Mouse (Mus musculus) midbrain, embryonic 15.5 days (tissue): ENCODE results near the gene Gpr89. TPM values are rescaled to one million over a fixed set of nuclear protein-coding genes. Genes with fewer than 3 reads are reported as not detected.

Source experiments
- ATAC-seq: fragments of 200-750 bp; cut with Nextera tagmentation; replicated peaks from 2 replicates; pipeline ENCODE4 v1.8.0; 2017; ENCODE audit warnings: moderate TSS enrichment
- H3K27ac ChIP-seq: fragments of 300-500 bp; sonication (generic); 2 replicates; pipeline ENCODE4 v1.5.1; 2015; ENCODE audit warnings: mild to moderate bottlenecking, inconsistent platforms
- H3K27me3 ChIP-seq: fragments of 300-500 bp; sonication (generic); replicated peaks from 2 replicates; pipeline ENCODE4 v1.6.1; 2015; ENCODE audit warnings: inconsistent platforms
- H3K36me3 ChIP-seq: fragments of 300-500 bp; sonication (generic); replicated peaks from 2 replicates; pipeline ENCODE4 v1.6.1; 2015; ENCODE audit warnings: inconsistent platforms
- H3K4me1 ChIP-seq: fragments of 300-500 bp; sonication (generic); 2 replicates; pipeline ENCODE4 v1.6.1; 2015; ENCODE audit warnings: inconsistent platforms
- H3K4me2 ChIP-seq: fragments of 300-500 bp; sonication (generic); 2 replicates; pipeline ENCODE4 v1.6.1; 2015; ENCODE audit warnings: inconsistent platforms, mild to moderate bottlenecking, moderate library complexity
- H3K4me3 ChIP-seq: fragments of 300-500 bp; sonication (generic); 2 replicates; pipeline ENCODE4 v1.5.1; 2015; ENCODE audit warnings: mild to moderate bottlenecking, inconsistent platforms
- H3K9ac ChIP-seq: fragments of 300-500 bp; sonication (generic); 2 replicates; pipeline ENCODE4 v1.6.1; 2015; ENCODE audit warnings: mild to moderate bottlenecking, inconsistent platforms
- H3K9me3 ChIP-seq: fragments of 300-500 bp; sonication (generic); 2 replicates; pipeline ENCODE4 v1.6.1; 2016; ENCODE audit warnings: inconsistent platforms
- WGBS: fragments of 180-500 bp; shearing (Covaris S2); methylation state at CpG from one replicate; pipeline ENCODE4 v1.1.7; 2015; ENCODE audit warnings: mixed read lengths; 5-methylcytosine and 5-hydroxymethylcytosine counted together
- polyA plus RNA-seq: library from polyadenylated mRNA; unstranded; fragments of >200 nt; fragmentation: Nextera tagmentation; extraction: Ambion mirVana; gene quantifications from 2 replicates; pipeline ENCODE4 v1.2.1, GENCODE M21; 2015

Gpr89 gene
- 37.6 and 40.5 TPM in 2 replicates for polyA plus RNA-seq

DNA sequence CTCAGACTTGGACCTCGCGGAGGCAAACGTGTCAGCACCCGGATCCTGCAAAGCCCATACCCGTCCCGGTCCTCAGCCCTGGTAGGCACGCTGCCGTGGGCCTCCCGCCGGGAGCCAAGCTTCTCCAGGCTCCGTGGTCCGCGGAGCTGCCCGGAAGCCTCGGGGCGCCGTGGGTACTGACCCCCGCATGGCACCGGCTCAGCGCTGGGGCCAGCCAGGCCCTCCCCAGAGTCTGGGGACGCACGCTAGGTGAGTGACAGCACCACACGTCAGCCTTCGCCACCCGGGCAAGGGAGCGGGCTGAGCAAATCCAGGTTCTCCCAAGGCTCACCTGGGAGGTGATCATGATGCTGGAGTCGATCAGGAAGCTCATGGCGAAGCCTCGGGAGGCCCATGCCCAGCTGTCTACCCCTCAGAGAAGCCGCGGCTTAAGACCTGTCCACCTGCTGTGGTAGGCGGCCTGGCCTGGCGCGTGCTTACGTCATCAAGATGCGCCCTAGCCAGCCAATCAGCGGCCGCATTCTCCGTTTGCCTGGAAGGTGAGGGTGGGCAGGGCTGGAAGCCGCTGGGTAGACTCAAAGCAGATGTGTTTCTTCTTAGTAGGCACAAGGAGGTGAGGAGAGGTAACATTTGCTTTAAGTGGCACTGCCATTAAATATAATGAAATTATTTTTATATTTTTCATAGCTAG lies at the start of gene Gpr89:
Gene Gpr89, minus strand, starts transcription at position 496 of the 691 bp plus-strand sequence.
- ATAC-seq: peak; percentile 98
- Histone ChIP-seq H3K4me2 (peak within 1 kb of the TSS; percentile 68), H3K27ac (peak within 1 kb of the TSS; percentile 76), H3K4me3 (peak within 1 kb of the TSS; percentile 99), H3K27me3 (peaks cover 11% of the 10 kb centered on the region; the same call in 1 of the 2 replicates), H3K36me3 (no peaks in the 10 kb centered on the region), H3K4me1 (peaks cover 11% of the 10 kb centered on the region), H3K9me3 (no peaks in the 10 kb centered on the region), H3K9ac (peak within 1 kb of the TSS; percentile 98)
- WGBS: 0% methylated on average over 40 of the region's 40 CpGs

DNA sequence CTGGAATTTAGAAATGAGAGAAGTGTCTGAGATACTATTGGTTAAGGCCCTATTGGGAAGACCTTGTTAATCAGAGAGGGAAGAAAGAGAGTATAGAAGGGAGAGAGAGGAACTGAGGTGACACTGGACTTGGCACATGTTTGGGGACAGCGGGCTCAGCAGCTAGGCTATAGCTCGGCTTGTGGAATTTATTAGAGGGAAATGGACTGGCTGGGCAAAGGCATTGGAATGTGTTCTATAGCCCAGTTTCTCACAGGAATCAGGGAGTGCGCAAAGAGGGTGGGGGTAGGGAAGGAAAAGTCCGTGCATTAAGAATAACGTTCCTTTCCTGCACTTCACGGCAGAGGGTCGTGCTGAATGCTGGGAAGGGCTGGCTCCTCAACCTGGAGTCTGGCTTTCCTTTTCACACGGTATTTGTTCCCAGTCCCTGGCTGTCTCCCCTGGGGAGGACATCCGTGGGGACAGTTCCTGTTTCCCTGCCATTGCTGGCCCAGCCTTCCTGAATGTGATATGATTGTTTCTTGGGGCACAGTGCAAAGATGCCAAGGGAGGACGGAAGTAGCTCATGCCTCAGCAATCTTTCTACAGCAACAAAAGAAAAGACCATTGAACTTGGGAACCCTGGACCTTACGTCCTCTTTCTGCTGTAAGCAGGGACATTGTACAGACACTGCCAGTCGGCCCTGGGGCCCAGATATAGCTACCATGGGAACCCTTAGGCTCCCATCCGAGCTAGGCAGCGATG lies 48.5 kb upstream of the Gpr89 start:
- H3K4me2 ChIP-seq: no peak overlapping the region
- 62% methylated on average over 14 of the region's 14 CpGs for WGBS
- ATAC-seq: no peak
- no peak overlapping the region for H3K27ac ChIP-seq
- no peak overlapping the region for H3K4me3 ChIP-seq
- H3K9me3 ChIP-seq: no peaks in the 10 kb centered on the region
- no peaks in the 10 kb centered on the region for H3K36me3 ChIP-seq
- no peak overlapping the region for H3K9ac ChIP-seq
- no peaks in the 10 kb centered on the region for H3K27me3 ChIP-seq
- H3K4me1 ChIP-seq: no peaks in the 10 kb centered on the region

GRCm38 (mm10) chr3:96942706-96943105 lies 37.6 kb upstream of the Gpr89 start:
- Histone ChIP-seq H3K27me3 (no peaks in the 10 kb centered on the region), H3K4me3 (no peak overlapping the region), H3K9ac (no peak overlapping the region), H3K27ac (no peak overlapping the region), H3K4me2 (no peak overlapping the region), H3K9me3 (no peaks in the 10 kb centered on the region), H3K4me1 (peaks cover 9% of the 10 kb centered on the region), H3K36me3 (no peaks in the 10 kb centered on the region)
- 92% methylated on average over 2 of the region's 2 CpGs for WGBS
- ATAC-seq: no peak

DNA sequence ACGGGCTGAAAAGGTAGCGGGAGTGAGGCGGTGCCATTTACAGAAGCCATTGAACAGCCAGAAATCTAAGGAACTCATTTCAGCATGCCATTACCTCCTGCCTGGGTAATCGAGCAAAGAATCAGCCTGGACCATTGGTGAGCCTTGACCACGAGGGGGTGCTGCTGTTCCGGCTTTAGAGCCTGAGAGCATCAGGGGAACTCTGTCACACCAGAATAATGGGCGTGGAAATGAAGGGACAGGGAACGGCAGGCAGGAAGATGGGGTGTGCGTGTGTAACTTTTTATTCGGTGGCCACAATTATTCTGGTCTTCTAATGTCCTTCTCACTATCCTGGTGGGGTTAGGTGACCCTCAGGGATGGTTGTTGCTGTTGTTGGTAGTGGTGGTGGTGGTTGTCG lies 33.6 kb upstream of the Gpr89 start:
- Histone ChIP-seq H3K27me3 (peaks cover 6% of the 10 kb centered on the region; the same call in 1 of the 2 replicates), H3K36me3 (no peaks in the 10 kb centered on the region), H3K9me3 (no peaks in the 10 kb centered on the region), H3K4me2 (peak overlapping the region; percentile 40), H3K9ac (no peak overlapping the region), H3K4me1 (peaks cover 16% of the 10 kb centered on the region), H3K4me3 (peak overlapping the region; percentile 19; the same call in 1 of the 2 replicates), H3K27ac (no peak overlapping the region)
- ATAC-seq: peak; percentile 80
- 5% methylated on average over 11 of the region's 11 CpGs for WGBS

DNA sequence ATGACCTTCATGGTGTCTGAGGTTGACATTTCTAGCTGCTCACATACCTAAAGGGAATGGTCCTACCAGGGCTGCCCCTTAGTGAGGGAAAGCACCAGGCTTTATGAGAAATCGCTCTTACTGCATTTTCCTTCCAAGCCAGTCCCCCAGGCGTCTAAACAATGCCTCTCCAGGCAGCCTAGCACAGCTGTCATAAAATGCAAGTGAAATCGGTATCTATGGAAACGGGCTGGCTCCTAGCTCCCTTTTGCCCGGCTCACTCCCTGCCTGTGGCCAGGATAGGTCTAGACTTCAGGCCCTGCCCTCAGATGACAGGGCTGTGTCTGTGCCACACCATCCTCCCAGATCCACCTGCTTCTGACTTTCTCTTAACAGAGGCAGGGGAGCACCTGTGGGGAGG lies 32.5 kb upstream of the Gpr89 start:
- peak; percentile 88 for ATAC-seq
- no peak overlapping the region for H3K9ac ChIP-seq
- peaks cover 16% of the 10 kb centered on the region for H3K4me1 ChIP-seq
- no peaks in the 10 kb centered on the region for H3K9me3 ChIP-seq
- WGBS: 9% methylated on average over 5 of the region's 5 CpGs
- H3K27ac ChIP-seq: peak overlapping the region; percentile 35; the same call in 1 of the 2 replicates
- H3K27me3 ChIP-seq: peaks cover 6% of the 10 kb centered on the region; the same call in 1 of the 2 replicates
- no peaks in the 10 kb centered on the region for H3K36me3 ChIP-seq
- H3K4me3 ChIP-seq: no peak overlapping the region
- H3K4me2 ChIP-seq: peak overlapping the region; percentile 9; the same call in 1 of the 2 replicates

- H3K9ac ChIP-seq: no peak overlapping the region
These were observed 31.1 kb upstream of the Gpr89 start for GRCm38 (mm10) chr3:96936241-96936640.

DNA sequence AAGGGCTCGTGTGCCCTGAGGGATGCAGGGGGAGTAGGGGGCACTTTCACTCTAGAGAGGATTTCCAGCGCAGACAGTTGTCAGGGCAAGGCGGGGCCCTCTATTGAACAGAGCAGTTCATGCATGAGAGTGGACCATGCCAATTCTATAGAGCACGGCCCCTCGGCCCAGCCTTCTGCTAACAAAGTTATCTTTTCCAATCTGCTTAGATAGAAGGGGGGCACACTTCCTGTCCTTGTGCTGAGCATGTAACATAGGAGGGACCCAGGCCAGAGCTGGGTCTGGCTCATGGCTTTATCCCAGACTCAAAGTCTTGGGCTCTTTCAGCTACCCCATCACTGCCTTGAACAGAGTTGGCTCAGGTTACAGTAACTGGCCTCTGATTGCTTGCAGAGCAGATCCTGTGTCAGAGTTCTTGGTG lies 26.1 kb upstream of the Gpr89 start:
- Histone ChIP-seq H3K4me1 (peaks cover 6% of the 10 kb centered on the region; the same call in 1 of the 2 replicates), H3K9ac (no peak overlapping the region), H3K9me3 (no peaks in the 10 kb centered on the region), H3K36me3 (no peaks in the 10 kb centered on the region), H3K4me3 (no peak overlapping the region), H3K4me2 (no peak overlapping the region), H3K27ac (no peak overlapping the region), H3K27me3 (peaks cover 6% of the 10 kb centered on the region; the same call in 1 of the 2 replicates)
- no peak for ATAC-seq
- 14% methylated on average over 5 of the region's 5 CpGs for WGBS

More at GRCm38 (mm10) chr3:96936241-96936640, 31.1 kb upstream of the Gpr89 start:
- Histone ChIP-seq H3K4me2 (no peak overlapping the region), H3K9me3 (no peaks in the 10 kb centered on the region), H3K27me3 (peaks cover 6% of the 10 kb centered on the region; the same call in 1 of the 2 replicates), H3K4me3 (no peak overlapping the region), H3K4me1 (peaks cover 17% of the 10 kb centered on the region), H3K36me3 (no peaks in the 10 kb centered on the region), H3K27ac (no peak overlapping the region)
- WGBS: 12% methylated on average over 6 of the region's 6 CpGs
- no peak for ATAC-seq

DNA sequence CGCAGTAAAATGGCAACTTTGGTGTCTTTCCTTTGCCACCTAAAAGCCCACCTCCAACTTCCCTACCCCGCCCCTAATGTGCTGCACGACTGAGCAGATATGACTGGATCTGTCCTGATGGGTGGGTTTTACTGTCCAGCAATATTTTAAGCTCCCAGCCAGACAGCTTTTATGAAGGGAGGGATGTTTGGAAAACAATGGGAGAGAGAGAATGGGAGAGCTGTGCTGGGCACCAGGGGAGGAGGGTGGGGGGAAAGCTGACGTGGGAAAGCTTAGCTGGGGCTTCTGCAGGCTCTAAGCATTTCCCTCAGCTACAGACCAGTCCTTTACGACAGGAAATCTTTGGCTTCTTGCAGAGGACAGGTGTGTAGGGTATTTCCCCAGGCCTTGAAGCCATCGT lies 20.8 kb upstream of the Gpr89 start, which contains the start of gene Gja8:
Gene Gja8, minus strand, starts transcription at position 101 of the 400 bp plus-strand sequence.
- ATAC-seq: no peak
- Histone ChIP-seq H3K27ac (no peak within 1 kb of the TSS), H3K9me3 (no peaks in the 10 kb centered on the region), H3K4me2 (no peak within 1 kb of the TSS), H3K4me3 (no peak within 1 kb of the TSS), H3K36me3 (no peaks in the 10 kb centered on the region), H3K9ac (no peak within 1 kb of the TSS), H3K4me1 (peaks cover 1% of the 10 kb centered on the region; the same call in 1 of the 2 replicates), H3K27me3 (no peaks in the 10 kb centered on the region)
- WGBS: 64% methylated on average over 6 of the region's 6 CpGs

- Histone ChIP-seq H3K4me3 (no peak overlapping the region), H3K9me3 (no peaks in the 10 kb centered on the region), H3K27me3 (no peaks in the 10 kb centered on the region), H3K27ac (no peak overlapping the region), H3K36me3 (no peaks in the 10 kb centered on the region), H3K4me1 (no peaks in the 10 kb centered on the region), H3K9ac (no peak overlapping the region), H3K4me2 (no peak overlapping the region)
- ATAC-seq: no peak
- 89% methylated on average over 4 of the region's 4 CpGs for WGBS
These were observed 19.5 kb upstream of the Gpr89 start for GRCm38 (mm10) chr3:96924631-96925030.

- no peaks in the 10 kb centered on the region for H3K27me3 ChIP-seq
- no peak overlapping the region for H3K4me3 ChIP-seq
- ATAC-seq: no peak
- H3K4me2 ChIP-seq: no peak overlapping the region
- no peaks in the 10 kb centered on the region for H3K4me1 ChIP-seq
- H3K9me3 ChIP-seq: no peaks in the 10 kb centered on the region
- no peak overlapping the region for H3K9ac ChIP-seq
- H3K27ac ChIP-seq: no peak overlapping the region
- H3K36me3 ChIP-seq: no peaks in the 10 kb centered on the region
- WGBS: 77% methylated on average over 7 of the region's 7 CpGs
These were observed 15.8 kb upstream of the Gpr89 start for GRCm38 (mm10) chr3:96920991-96921390.

DNA sequence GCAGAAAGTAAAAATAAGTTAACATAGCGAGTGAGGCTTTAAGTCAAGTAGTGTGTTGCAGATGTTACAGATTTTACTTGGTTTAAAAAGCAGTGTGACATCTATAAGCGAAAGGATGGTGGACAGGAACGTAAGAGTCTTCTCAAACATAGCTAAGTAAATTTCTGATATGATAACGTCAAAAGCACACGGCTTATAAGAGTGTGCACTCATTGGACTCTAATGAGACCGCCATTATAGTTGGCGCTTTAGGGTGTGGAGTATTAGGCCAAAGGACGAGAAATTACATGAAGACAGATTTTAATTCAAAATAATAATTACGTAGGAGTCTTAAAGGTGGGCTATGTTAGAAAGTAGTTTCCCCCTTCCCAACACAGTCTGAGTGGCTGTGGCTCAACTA lies 446 bp upstream of the Gpr89 start:
- peak; percentile 72 for ATAC-seq
- WGBS: 42% methylated on average over 9 of the region's 9 CpGs

DNA sequence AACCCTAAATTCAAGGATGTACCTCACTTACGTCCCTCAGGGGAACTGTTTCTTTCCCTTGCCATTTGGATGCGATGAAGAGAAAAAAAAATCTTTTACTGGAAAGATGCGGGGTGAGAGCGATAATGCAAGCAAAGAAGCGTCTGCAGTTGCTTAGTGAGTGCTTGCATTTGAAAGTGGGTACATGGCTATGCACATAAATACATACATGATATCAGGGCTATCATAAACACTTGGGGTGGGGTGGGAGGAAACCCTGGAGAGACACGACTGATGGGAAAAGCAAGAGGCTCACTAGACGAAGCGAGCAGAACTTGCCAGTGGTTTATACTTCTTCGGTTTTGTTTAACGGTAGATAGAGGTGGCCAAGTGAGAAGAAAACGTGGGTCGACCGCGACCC lies 753 bp downstream of the Gpr89 start, which contains the start of gene Gja5:
Gene Gja5, plus strand, starts transcription at position 301 of the 400 bp plus-strand sequence.
- ATAC-seq: 0 out of 2 replicates have a peak, but pooled peaks have one; percentile 1
- peak within 1 kb of the TSS; percentile 99 for H3K4me3 ChIP-seq
- 15% methylated on average over 14 of the region's 14 CpGs for WGBS
- H3K27me3 ChIP-seq: peaks cover 11% of the 10 kb centered on the region; the same call in 1 of the 2 replicates
- peak within 1 kb of the TSS; percentile 76 for H3K27ac ChIP-seq
- peak within 1 kb of the TSS; percentile 68 for H3K4me2 ChIP-seq
- peak within 1 kb of the TSS; percentile 98 for H3K9ac ChIP-seq
- no peaks in the 10 kb centered on the region for H3K36me3 ChIP-seq
- no peaks in the 10 kb centered on the region for H3K9me3 ChIP-seq
- H3K4me1 ChIP-seq: peaks cover 11% of the 10 kb centered on the region

More for the DNA sequence above, 446 bp upstream of the Gpr89 start:
- H3K9me3 ChIP-seq: no peaks in the 10 kb centered on the region
- H3K27me3 ChIP-seq: peaks cover 11% of the 10 kb centered on the region; the same call in 1 of the 2 replicates
- peaks cover 11% of the 10 kb centered on the region for H3K4me1 ChIP-seq
- peak overlapping the region; percentile 98 for H3K9ac ChIP-seq
- peak overlapping the region; percentile 99 for H3K4me3 ChIP-seq
- H3K27ac ChIP-seq: peak overlapping the region; percentile 76
- H3K4me2 ChIP-seq: peak overlapping the region; percentile 68
- H3K36me3 ChIP-seq: no peaks in the 10 kb centered on the region
